Mouse (Mus musculus) large intestine, adult 2 months (tissue): ENCODE measurements at regions not wholly inside any gene's neighbourhood (a gene's known extent, or its start where the extent isn't known, plus 50 kb on each side); places are given as distances from the start of the nearest gene placed in this dataset.

Experiments used
- DNase-seq: peaks from one replicate; pipeline ENCODE4 v3.0.0-alpha.2; 2012; ENCODE audit warnings: low read depth, low spot score
- WGBS: fragments of 180-500 bp; shearing (Covaris S2); methylation state at CpG from one replicate; pipeline ENCODE4 v1.1.7; 2018; 5-methylcytosine and 5-hydroxymethylcytosine counted together

- 73% methylated on average over 16 of the region's 16 CpGs for WGBS
- DNase-seq, result no peak
Observed at GRCm38 (mm10) chr5:102424636-102425242, 56.5 kb upstream of the Arhgap24 start.

GRCm38 (mm10) chr5:102428310-102428709 is 52.9 kb upstream of the Arhgap24 start:
- no peak for DNase-seq
- WGBS, result 50% methylated on average over 3 of the region's 3 CpGs
